Comparison of ENCODE assay signal across 33 mouse cellular contexts in genomic region chr4:130887148-130887745, GRCm38 (mm10). TPM values are rescaled to one million over a fixed set of nuclear protein-coding genes. Genes with fewer than 3 reads are reported as not detected.
DNase-seq lines count a peak whose midpoint lies in the region; ATAC-seq and TF ChIP-seq lines count a peak whose summit lies in the region.
"Had no signal": no experiment of that assay in that cellular context is flagged by ENCODE, and none has a peak within 500 bp of the region (broad histone marks: within the 10 kb centered on the region; RNA-seq: fewer than 3 reads in every experiment).

No protein-coding gene starts in this region.

- DNase-seq in embryo, embryonic 10 days (ENCODE audit: low spot score), result peak; percentile 68
- DNase-seq in embryo, embryonic 9.5 days (ENCODE audit: extremely low spot score), result no peak
- DNase-seq in lung, postnatal 4 days, result no peak
- no peak for DNase-seq in urinary bladder, postnatal 36 days (ENCODE audit: low spot score in 2 of 2)
- DNase-seq: adrenal gland, adult 2 months; adrenal gland, postnatal 36 days; cerebellum, adult 8-10 months; cerebellum, postnatal 25 days; gastrocnemius, adult 2 months; gastrocnemius, postnatal 36 days; heart, adult 18-20 months; heart, postnatal 36 days; kidney, adult 18-20 months; kidney, postnatal 36 days; lung, embryonic 14.5 days; lung, postnatal 14 days; right cerebral cortex, adult 18-20 months had no signal

- no peak overlapping the region for H3K27ac ChIP-seq in intestine, embryonic 15.5 days
- H3K27ac ChIP-seq in intestine, postnatal 0 days (ENCODE audit: low read depth, low read length), result no peak overlapping the region
- H3K27ac ChIP-seq in hindbrain, embryonic 13.5 days, result no peak overlapping the region
- H3K27ac ChIP-seq: embryonic facial prominence, embryonic 15.5 days; forebrain, embryonic 15.5 days; gastrocnemius, adult 2 months; kidney, embryonic 15.5 days; layer of hippocampus, adult 2 months; left cerebral cortex, adult 2 months; limb, embryonic 12.5 days; liver, embryonic 15.5 days; midbrain, embryonic 12.5 days had no signal

- no peaks in the 10 kb centered on the region for H3K9me3 ChIP-seq in intestine, embryonic 15.5 days
- no peaks in the 10 kb centered on the region for H3K9me3 ChIP-seq in intestine, postnatal 0 days (ENCODE audit: control insufficient read depth)
- H3K9me3 ChIP-seq in hindbrain, embryonic 13.5 days, result no peaks in the 10 kb centered on the region
- H3K9me3 ChIP-seq: embryonic facial prominence, embryonic 15.5 days; forebrain, embryonic 15.5 days; kidney, embryonic 15.5 days; limb, embryonic 12.5 days; liver, embryonic 15.5 days; midbrain, embryonic 12.5 days had no signal

- H3K4me1 ChIP-seq in intestine, embryonic 15.5 days (replicated peaks), result peaks cover 10% of the 10 kb centered on the region; the same call in 1 of the 2 replicates
- H3K4me1 ChIP-seq in intestine, postnatal 0 days (replicated peaks; ENCODE audit: control insufficient read depth, insufficient read depth, low read length), result no peaks in the 10 kb centered on the region
- peaks cover 35% of the 10 kb centered on the region for H3K4me1 ChIP-seq in hindbrain, embryonic 13.5 days (replicated peaks)

- H3K27me3 ChIP-seq in intestine, embryonic 15.5 days (replicated peaks), result no peaks in the 10 kb centered on the region
- H3K27me3 ChIP-seq in intestine, postnatal 0 days (replicated peaks; ENCODE audit: control insufficient read depth, insufficient read depth, low read length), result no peaks in the 10 kb centered on the region
- peaks cover 40% of the 10 kb centered on the region for H3K27me3 ChIP-seq in hindbrain, embryonic 13.5 days
- H3K27me3 ChIP-seq: forebrain, embryonic 15.5 days; kidney, embryonic 15.5 days; liver, embryonic 15.5 days had no signal

- WGBS in intestine, embryonic 15.5 days, result 29% methylated on average over 11 of the region's 11 CpGs
- WGBS in intestine, postnatal 0 days, result 53% methylated on average over 11 of the region's 11 CpGs
- 22% methylated on average over 11 of the region's 11 CpGs for WGBS in hindbrain, embryonic 13.5 days

- H3K9ac ChIP-seq in intestine, embryonic 15.5 days, result no peak overlapping the region
- H3K9ac ChIP-seq in intestine, postnatal 0 days (ENCODE audit: low read depth, low read length), result no peak overlapping the region
- H3K9ac ChIP-seq in hindbrain, embryonic 13.5 days, result no peak overlapping the region
- H3K9ac ChIP-seq: embryonic facial prominence, embryonic 15.5 days; forebrain, embryonic 15.5 days; kidney, embryonic 15.5 days; limb, embryonic 12.5 days; liver, embryonic 15.5 days; lung, embryonic 14.5 days; midbrain, embryonic 12.5 days had no signal

- H3K4me3 ChIP-seq in intestine, embryonic 15.5 days (replicated peaks), result no peak overlapping the region
- H3K4me3 ChIP-seq in intestine, postnatal 0 days (ENCODE audit: low read depth, low read length), result no peak overlapping the region
- H3K4me3 ChIP-seq in hindbrain, embryonic 13.5 days, result no peak overlapping the region
- H3K4me3 ChIP-seq: embryonic facial prominence, embryonic 15.5 days; forebrain, embryonic 15.5 days; gastrocnemius, adult 2 months; kidney, embryonic 15.5 days; layer of hippocampus, adult 2 months; left cerebral cortex, adult 2 months; limb, embryonic 12.5 days; liver, embryonic 15.5 days; midbrain, embryonic 12.5 days; myocyte had no signal

- ATAC-seq in intestine, embryonic 15.5 days, result peak; percentile 43; the same call in 1 of the 2 replicates
- no peak for ATAC-seq in intestine, postnatal 0 days
- 0 out of 2 replicates have a peak, but pooled peaks have one; percentile 43 for ATAC-seq in hindbrain, embryonic 13.5 days (ENCODE audit: low FRiP score)
- ATAC-seq: activated CD4-positive, CD25-positive, alpha-beta regulatory T cell, adult 4 months; forebrain, embryonic 15.5 days had no signal

- H3K36me3 ChIP-seq in intestine, embryonic 15.5 days, result no peaks in the 10 kb centered on the region
- H3K36me3 ChIP-seq in intestine, postnatal 0 days (ENCODE audit: control insufficient read depth, insufficient read depth), result no peaks in the 10 kb centered on the region
- H3K36me3 ChIP-seq in hindbrain, embryonic 13.5 days, result no peaks in the 10 kb centered on the region
- H3K36me3 ChIP-seq: embryonic facial prominence, embryonic 15.5 days; forebrain, embryonic 15.5 days; kidney, embryonic 15.5 days; limb, embryonic 12.5 days; liver, embryonic 15.5 days; midbrain, embryonic 12.5 days had no signal

- H3K4me2 ChIP-seq in intestine, embryonic 15.5 days (replicated peaks), result no peak overlapping the region
- H3K4me2 ChIP-seq in intestine, postnatal 0 days (replicated peaks; ENCODE audit: low read depth), result no peak overlapping the region
- no peak overlapping the region for H3K4me2 ChIP-seq in hindbrain, embryonic 13.5 days
- H3K4me2 ChIP-seq: embryonic facial prominence, embryonic 15.5 days; forebrain, embryonic 15.5 days; heart, embryonic 11.5 days; kidney, embryonic 15.5 days; limb, embryonic 12.5 days; liver, embryonic 15.5 days; lung, embryonic 14.5 days; midbrain, embryonic 12.5 days had no signal

- TF ChIP-seq CTCF in intestine, postnatal 0 days (IDR thresholded peaks at IDR 0.05; ENCODE audit: low read depth), result no peak

RNA-seq across cellular contexts. Expression of gene Laptm5, which starts 25.7 kb away (rescaled TPM):
- polyA plus RNA-seq in intestine, embryonic 15.5 days (2015; fragmentation: Nextera tagmentation; extraction: Ambion mirVana), result 37.9 and 42.4 TPM in 2 replicates
- polyA plus RNA-seq in intestine, postnatal 0 days (2015; fragmentation: Nextera tagmentation; extraction: Ambion mirVana), result 25.7 and 27.7 TPM in 2 replicates
- polyA plus RNA-seq in hindbrain, embryonic 13.5 days (2015; fragmentation: Nextera tagmentation; extraction: Ambion mirVana), result 29.4 and 31.4 TPM in 2 replicates

RNA-seq across cellular contexts. Expression of gene Matn1, which starts 56.9 kb away (rescaled TPM):
- polyA plus RNA-seq in intestine, embryonic 15.5 days (2015; fragmentation: Nextera tagmentation; extraction: Ambion mirVana), result 0.06 TPM in 1 of 2 replicates, not detected in the other
- not detected in 2 replicates for polyA plus RNA-seq in intestine, postnatal 0 days (2015; fragmentation: Nextera tagmentation; extraction: Ambion mirVana)
- polyA plus RNA-seq in hindbrain, embryonic 13.5 days (2015; fragmentation: Nextera tagmentation; extraction: Ambion mirVana), result 0.71 and 1.9 TPM in 2 replicates
- polyA plus RNA-seq: adrenal gland, adult 2 months; C2C12; forebrain, embryonic 15.5 days; heart, embryonic 11.5 days; liver, adult 2 months; lung, embryonic 14.5 days; myocyte had no signal
